Mouse (Mus musculus) C2C12 (cell line): ENCODE measurements around the gene Ttc9c.

Source experiments
- CTCF ChIP-seq: IDR thresholded peaks from one replicate; pipeline ENCODE4 v1.5.1; 2011; ENCODE audit not compliant: control insufficient read depth, insufficient read depth, insufficient read length
- MAX ChIP-seq: IDR thresholded peaks from one replicate; pipeline ENCODE4 v1.6.1; 2011; ENCODE audit warnings: mild to moderate bottlenecking, control low read depth
- MYOD1 ChIP-seq: IDR thresholded peaks from one replicate; pipeline ENCODE4 v1.6.1; 2011; ENCODE audit warnings: low read depth; ENCODE audit not compliant: control insufficient read depth, insufficient read length
- USF1 ChIP-seq: IDR thresholded peaks from one replicate; pipeline ENCODE4 v1.6.1; 2011; ENCODE audit warnings: low read depth, mild to moderate bottlenecking, control low read depth, moderate library complexity

DNA sequence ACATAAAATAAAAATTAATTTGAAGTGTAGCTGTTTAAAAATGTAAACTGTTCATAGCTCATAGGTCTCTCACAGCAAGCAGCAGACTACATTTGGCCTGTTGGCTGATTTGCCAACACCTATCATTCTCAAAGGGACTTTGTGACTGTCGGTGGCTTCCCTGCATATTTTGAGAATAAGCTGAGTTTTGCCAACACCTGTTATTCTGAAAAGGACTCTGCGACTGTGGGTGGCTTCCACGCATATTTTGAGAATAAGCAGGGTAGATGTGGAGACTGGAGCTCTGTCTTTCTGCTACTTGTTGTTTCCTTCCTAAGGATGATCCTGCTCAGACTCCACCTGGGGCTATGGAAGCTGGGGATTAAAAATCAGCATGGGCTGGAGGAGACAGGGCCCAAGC lies 34.0 kb upstream of the Ttc9c start:
- TF ChIP-seq CTCF: no peak
- no peak for TF ChIP-seq MAX
- no peak for TF ChIP-seq USF1
- TF ChIP-seq MYOD1: no peak
